Mouse (Mus musculus) skeletal muscle tissue, adult 2 months (tissue): ENCODE measurements around the gene Mreg.

ENCODE experiments used
- DNase-seq: peaks from one replicate; pipeline ENCODE4 v3.0.0-alpha.2; 2012; ENCODE audit warnings: low read depth, low spot score

Gene Mreg

GRCm38 (mm10) chr1:72134534-72134933, 77.6 kb downstream of the Mreg start:
- DNase-seq: no peak

- DNase-seq: peak; percentile 52
Measured at GRCm38 (mm10) chr1:72123434-72124297, 88.4 kb downstream of the Mreg start.

- no peak for DNase-seq
Measured at GRCm38 (mm10) chr1:72121608-72122185, 90.4 kb downstream of the Mreg start.

- DNase-seq: no peak
Measured at GRCm38 (mm10) chr1:72119981-72120380, 92.1 kb downstream of the Mreg start.

GRCm38 (mm10) chr1:72114206-72114605, 97.9 kb downstream of the Mreg start:
- no peak for DNase-seq
